Mouse (Mus musculus) bone marrow, adult 2 months (tissue): ENCODE results near the gene Adsl.

Experiments used
- CTCF ChIP-seq: fragments of 200-500 bp; IDR thresholded peaks from 2 replicates; pipeline ENCODE4 v1.5.1; 2011; ENCODE audit warnings: low read length, control low read depth; ENCODE audit not compliant: control insufficient read depth, insufficient read depth
- POLR2A ChIP-seq: fragments of 200-500 bp; IDR thresholded peaks from 2 replicates; pipeline ENCODE4 v1.6.1; 2011; ENCODE audit warnings: low read depth, mild to moderate bottlenecking, control low read depth, low read length, borderline replicate concordance; ENCODE audit not compliant: control insufficient read depth

DNA sequence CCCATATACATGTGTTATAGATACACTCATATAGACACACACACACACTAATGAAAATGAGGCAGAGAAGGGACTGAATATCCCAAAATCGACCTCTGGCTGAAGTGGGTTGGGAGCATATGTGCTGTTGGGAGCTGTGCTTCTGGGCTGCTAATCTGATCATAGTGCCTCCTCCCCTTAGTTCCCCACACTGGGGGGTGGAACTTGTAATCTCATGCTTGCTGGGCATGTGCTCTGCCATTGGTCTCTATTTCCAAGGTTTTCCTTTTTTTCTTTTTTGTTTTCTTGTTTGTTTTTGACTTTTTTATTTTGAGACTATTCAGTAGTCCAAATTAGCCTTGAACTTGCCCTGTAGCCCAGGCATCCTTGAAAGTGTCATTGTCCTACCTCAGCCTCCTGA lies 40.0 kb downstream of the Adsl start:
- TF ChIP-seq CTCF (no peak), POLR2A (no peak)
